Mouse (Mus musculus) mouse trophoblast stem cell (cell line): ENCODE data around the gene Bms1.

Experiments used
- in situ Hi-C, 2 experiments: fragments of 300-500 bp; cut with MseI, MboI; formaldehyde crosslinking; loops; 2 replicates in 1 of 2; 3 replicates in 1 of 2; pipeline ENCODE4 v1.15.1; 2025

The Bms1 gene

DNA sequence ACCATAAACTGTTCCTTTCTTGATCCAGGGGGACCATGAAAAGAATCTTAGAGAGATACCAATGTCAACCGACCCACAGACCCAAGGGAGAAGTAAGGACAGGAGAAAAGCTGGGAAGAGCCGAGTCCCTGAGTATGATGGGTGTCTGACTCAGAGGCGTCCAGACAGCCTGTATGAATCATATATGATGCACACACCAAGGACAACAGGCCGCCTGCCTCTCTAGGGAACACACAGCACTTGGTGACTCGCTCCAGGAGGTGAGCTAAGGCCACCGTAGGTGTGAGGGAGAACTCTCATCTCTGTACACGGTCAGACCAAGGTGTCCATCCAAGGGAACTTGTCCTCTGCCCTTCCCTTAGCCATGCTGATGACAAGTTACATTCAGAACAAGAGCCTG is 51.8 kb downstream of the Bms1 start:
- in situ Hi-C loops = no loop called here

DNA sequence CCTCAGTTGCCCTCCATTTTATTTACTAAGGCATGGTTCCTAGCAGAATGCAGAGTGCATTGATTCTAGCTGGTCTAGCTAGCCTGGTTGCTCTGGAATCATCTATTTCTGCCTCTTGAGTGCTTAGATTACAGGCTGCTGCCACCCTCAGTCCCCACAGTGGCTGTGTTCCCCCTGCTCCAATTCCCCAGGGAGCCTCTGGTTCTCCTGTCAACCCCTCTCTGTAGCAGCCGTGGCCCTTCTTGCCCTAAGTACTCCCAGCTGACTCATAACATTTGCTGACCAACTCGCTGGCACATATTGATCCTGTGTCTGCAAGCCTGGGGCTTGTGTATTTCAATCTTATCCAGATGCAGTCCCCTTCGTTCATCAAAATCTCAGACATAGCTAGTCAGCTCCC is 53.1 kb downstream of the Bms1 start:
- in situ Hi-C loops = no loop called here

DNA sequence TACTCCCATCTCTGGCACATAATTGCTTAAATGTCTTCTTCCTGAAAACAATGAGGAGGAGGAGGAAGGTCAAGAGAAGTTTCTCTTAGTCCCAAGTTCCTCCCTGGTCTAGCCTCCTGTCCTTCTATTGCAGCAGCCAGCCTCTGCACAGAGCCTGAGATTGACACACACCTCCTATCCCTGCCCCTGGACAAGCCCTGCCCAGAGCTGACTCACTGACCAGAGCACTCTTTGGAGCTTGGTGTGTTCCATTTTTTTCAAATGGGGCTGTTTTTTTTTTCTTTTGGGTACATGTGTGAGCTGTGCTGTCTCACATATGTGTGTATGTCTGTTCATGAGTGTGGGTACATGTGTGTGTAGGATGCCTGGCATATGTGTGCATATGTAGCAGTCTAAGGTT is 53.5 kb downstream of the Bms1 start:
- in situ Hi-C loops = no loop called here

DNA sequence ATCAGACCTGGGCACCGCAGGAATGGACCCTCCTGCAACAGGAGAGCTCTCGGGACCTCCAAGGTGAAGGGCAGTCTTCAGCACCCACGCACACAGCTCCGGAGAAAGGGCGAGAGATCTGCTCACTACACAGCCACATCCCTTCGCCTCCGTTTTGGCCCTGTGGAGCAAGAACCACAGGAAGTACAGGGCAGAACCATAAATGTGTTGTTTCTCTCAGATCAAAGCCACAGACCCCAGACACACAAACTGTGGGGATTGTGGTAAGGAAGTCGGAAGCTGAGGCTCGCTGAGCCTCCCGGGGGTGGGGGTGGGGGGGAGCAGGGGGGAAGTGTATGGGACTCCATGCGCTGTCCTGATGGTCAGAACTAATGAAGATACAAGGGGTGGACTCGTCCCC is 68.9 kb downstream of the Bms1 start:
- in situ Hi-C loops = no loop called here

DNA sequence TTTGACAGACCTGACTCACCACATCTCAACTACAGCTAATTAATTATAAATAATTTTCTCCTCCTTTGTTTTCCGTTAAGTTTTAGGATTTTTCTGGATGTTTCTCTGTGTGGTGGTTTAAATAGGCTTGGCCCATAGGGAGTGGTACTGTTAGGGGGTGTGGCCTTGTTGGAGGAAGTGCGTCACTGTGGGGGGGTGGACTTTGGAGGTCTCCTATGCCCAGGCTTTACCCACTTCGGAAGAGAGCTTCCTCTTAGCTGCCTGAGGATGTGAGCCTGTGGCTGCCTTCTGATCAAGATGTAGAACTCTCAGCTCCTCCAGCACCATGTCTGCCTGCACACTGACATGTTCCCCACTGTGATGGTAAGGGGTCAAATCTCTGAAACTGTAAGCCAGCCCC is 71.1 kb downstream of the Bms1 start:
- in situ Hi-C loops = no loop called here

DNA sequence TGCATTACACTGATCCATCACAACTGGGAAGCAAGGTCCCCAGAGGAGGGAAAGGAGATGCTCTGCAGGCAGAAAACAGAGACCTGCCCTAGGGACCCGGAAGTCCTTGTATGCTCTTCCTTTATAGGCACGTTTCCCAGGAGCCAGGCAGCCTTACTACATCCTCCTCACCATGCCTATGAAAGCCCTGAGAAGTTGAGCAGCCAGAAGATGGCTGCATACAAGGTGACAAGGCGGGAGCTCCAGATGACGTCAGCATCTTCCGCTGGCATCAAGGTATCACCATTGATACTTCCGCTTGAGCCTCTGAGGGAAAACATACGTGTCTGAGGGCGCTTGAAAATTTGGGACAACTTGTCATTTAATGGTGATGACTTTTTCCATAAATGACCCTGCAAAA is 72.0 kb downstream of the Bms1 start:
- in situ Hi-C loops = no loop called here

DNA sequence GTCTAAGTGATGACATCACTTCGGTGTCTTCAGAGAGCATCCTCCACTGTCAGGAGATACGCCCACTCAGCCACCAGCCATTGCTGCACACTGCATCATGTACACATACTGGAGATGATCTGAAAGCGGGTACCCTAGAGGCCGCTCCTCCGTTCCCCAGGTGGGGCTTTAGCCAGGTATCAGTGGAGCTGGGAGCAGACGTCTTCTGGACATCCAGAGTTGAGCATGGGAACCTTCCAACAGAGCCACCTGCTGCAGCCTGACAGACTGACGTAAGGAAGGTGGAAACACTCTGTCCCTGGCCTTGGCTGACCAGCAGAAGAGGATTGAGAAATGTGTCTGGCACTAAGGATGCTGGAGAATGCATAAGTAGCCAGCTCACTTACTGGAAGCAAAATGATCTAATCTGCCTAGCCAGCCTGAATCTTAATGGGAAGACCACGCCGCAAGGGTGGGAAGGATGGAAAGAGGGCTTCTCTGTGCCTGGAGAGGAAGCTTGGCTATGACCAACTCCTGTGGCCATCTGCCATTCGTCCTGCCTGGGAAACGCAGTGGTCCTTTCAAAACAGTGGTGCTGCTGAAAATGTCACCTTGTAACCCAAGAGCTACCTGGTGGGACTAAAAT is 77.3 kb downstream of the Bms1 start:
- in situ Hi-C loops = no loop called here

DNA sequence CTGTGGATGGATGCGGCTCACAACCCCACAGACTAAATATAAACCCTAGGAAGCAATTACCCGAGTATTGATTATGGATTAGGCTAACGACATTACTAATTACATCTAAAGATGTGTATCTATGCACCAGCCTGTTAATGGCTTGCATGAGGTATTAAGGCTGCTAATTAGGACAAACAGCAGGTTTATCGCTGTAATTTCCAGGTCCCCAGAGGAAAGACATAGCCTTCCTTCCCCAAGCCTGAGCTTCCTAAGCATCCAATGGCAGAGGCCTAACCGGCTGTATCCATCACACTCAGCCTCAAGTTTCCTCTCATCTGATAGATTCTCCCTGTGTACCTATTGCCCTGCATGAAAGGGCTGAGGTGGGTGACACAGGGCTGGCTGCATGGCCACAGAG is 81.6 kb downstream of the Bms1 start:
- in situ Hi-C loops = no loop called here

DNA sequence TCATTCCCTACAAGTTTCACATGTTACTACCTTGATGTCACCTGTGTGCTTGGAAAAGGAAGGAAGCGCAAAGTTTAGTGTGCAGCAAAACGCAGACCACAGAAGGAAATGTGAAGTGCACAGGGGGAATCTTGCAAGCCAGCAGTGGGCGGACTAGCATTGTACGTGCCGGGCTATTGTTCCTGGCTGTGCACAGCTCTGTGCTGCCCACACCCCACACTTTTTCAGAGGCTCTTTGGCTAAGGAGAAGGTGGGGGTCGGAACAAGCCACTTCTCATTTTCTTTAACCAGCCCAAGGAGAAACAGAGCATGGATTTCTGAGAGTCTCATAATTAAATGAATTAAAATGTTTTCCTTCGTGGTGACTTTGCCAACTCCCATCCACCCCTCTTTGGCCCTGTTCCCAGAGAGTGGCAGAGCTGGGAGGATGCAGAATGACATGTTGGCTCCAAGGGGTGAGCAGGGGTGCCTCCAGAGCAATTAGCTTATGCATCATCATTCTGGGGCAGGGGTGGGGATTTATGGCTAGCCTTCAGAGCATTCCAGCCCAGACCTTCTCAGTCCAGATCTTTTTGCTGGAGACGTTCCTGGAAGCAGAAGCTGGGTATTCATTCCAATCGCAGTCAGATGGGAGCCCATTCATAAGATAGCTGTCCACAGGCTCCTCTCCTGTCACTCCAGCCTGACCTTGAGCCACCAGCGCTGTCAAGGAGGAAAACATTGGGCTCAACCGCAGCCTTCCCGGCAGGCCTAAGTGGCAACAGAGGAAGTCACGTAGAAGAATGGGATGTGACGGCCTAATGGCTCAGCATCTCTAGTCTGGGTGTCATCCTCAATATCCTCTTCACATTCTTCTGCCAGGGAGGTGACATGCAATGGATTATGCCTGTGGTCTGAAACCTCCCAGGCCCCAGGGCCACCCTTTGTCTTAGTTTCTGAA is 82.5 kb downstream of the Bms1 start:
- in situ Hi-C loops = no loop called here

DNA sequence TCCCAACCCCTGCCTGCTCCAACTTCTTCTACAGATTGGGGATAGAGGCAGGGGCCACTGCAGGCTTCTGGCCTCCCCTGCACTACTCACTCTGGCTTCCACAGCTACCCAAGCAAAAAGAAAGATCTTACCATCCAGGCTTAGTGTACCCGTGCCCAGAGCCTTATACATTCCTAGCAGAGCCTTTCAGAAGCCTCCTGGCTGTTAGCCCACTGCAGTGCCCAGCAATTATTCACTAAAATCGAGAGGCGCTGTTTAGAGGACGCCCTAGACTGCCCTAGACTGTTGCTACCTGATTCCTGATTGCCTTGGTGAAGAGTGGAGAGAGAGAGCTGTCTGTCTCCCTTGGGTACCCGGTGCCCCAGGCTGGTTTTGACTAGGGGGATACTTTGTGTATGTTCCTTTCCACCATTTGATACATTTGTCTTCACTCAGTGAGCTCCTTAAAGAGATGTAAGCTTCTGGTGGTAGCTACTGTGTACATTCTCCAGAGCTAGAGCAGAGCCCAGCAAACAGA is 83.3 kb downstream of the Bms1 start:
- in situ Hi-C loops = no loop called here

DNA sequence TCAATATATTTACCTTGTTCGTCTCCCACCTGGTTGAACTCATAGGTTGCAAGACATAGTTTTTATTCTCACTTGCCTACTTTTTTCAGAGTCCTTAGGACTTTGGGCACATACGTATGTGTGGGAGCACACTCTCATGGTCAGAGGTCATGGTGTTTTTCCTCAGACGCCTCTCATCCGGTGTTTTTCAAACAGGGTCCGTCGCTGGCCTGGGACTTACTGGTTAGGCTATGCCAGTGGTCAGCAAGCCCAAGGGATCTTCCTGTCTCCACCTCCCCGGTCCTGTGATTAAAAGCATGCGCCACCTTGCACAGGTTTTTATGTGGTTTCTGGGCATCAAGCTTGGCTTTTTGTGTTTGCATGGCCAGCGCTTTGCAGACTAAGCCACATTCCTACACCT is 85.4 kb downstream of the Bms1 start:
- in situ Hi-C loops = no loop called here
